Comparison of ENCODE assay signal across 16 mouse cellular contexts in the genomic region with DNA sequence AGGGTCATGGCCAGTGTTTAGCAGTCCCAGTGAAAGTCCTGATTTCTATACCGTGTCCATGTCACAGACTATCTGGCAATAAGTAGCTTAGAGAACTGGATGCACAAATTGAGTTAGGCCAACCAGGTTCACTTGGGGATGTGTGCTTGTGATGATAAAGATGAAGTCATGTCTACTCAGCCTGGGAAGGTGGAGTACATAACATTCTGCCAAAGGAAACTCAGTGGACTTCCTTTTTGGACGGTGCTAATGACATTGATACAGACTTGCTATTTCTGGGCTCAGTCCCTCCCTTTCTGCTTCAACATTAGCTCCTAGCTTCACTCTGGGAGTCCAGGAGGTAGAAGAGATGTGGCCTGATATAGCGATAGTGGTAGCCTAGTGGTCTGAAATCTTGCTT.
DNase-seq lines count a peak whose midpoint lies in the region.
"Had no signal": no experiment of that assay in that cellular context is flagged by ENCODE, and none has a peak within 500 bp of the region (broad histone marks: within the 10 kb centered on the region; RNA-seq: fewer than 3 reads in every experiment).

No protein-coding gene starts in this region.

- intact Hi-C loops in heart, postnatal 25 days (cut with DNase I) = loop anchor here (10.0 kb wide), 2 partner anchors 127 to 253 kb away; no protein-coding TSS in a partner anchor
- intact Hi-C loops in heart, postnatal 36 days (cut with DNase I) = no loop called here
- intact Hi-C loops in heart, postnatal 10 days (cut with DNase I) = no loop called here

- DNase-seq in heart, adult 11 months = peak; percentile 91
- DNase-seq in heart, postnatal 25 days (ENCODE audit: low spot score) = no peak
- DNase-seq in heart, adult 9 months (ENCODE audit: low spot score in 2 of 2) = peak; percentile 21 to 34
- DNase-seq in heart, postnatal 36 days = no peak
- peak; percentile 14 to 21 for DNase-seq in heart, postnatal 10 days
- DNase-seq in heart, postnatal 4 days = no peak
- DNase-seq: adrenal gland, postnatal 10 days; B cell, adult 2 months; cerebellum, adult 11 months; cerebellum, adult 2 months; cerebellum, adult 9-11 months; cerebellum, postnatal 25 days; forebrain, postnatal 0 days; gastrocnemius, postnatal 25 days; kidney, adult 11 months; kidney, adult 8-10 months had no signal

Comparison
In these comparisons a context has a peak if more than half of its experiments do, and no peak if none do; other contexts are left out.
1. DNase-seq: peak in heart, adult 11 months (single experiment), heart, adult 9 months (2 of 2) and heart, postnatal 10 days (2 of 2); none in heart, postnatal 25 days (single experiment), heart, postnatal 36 days (0 of 2) and heart, postnatal 4 days (single experiment).